Mouse (Mus musculus) cerebellum, adult 11 months (tissue): ENCODE measurements around the gene Cops7b.
"Not testable (repeated sequence)": the region's sequence is repeated elsewhere in the genome, so short reads cannot be mapped to it uniquely, and the experiment has no call there.

Source experiments
- DNase-seq: peaks from one replicate; pipeline ENCODE4 v3.0.0; 2022

The Cops7b gene

GRCm38 (mm10) chr1:86582451-86583096, at the start of gene Cops7b, which contains the start of gene Pde6d:
Gene Cops7b, plus strand, starts transcription at chr1:86582904.
Gene Pde6d, minus strand, starts transcription at chr1:86582629.
- peak; percentile 95 for DNase-seq

- DNase-seq, result no peak
Measured at GRCm38 (mm10) chr1:86533411-86534130, 49.1 kb upstream of the Cops7b start.

- DNase-seq, result no peak
Measured at GRCm38 (mm10) chr1:86538383-86538782, 44.3 kb upstream of the Cops7b start.

- not testable (repeated sequence) for DNase-seq
Measured at GRCm38 (mm10) chr1:86539583-86539982, 43.1 kb upstream of the Cops7b start.

GRCm38 (mm10) chr1:86542584-86542983, 40.1 kb upstream of the Cops7b start:
- no peak for DNase-seq

GRCm38 (mm10) chr1:86546797-86547196, 35.9 kb upstream of the Cops7b start:
- DNase-seq, result no peak

- no peak for DNase-seq
Measured at GRCm38 (mm10) chr1:86551299-86551698, 31.4 kb upstream of the Cops7b start.

GRCm38 (mm10) chr1:86551877-86552276, 30.8 kb upstream of the Cops7b start:
- no peak for DNase-seq

- no peak for DNase-seq
Measured at GRCm38 (mm10) chr1:86555665-86556064, 27.0 kb upstream of the Cops7b start.

- no peak for DNase-seq
Measured at GRCm38 (mm10) chr1:86557872-86558271, 24.8 kb upstream of the Cops7b start.

GRCm38 (mm10) chr1:86559232-86559631, 23.5 kb upstream of the Cops7b start:
- DNase-seq, result no peak

- no peak for DNase-seq
Measured at GRCm38 (mm10) chr1:86562663-86563062, 20.0 kb upstream of the Cops7b start.

- DNase-seq, result no peak
Measured at GRCm38 (mm10) chr1:86568409-86568808, 14.3 kb upstream of the Cops7b start.

GRCm38 (mm10) chr1:86569292-86569860, 13.3 kb upstream of the Cops7b start:
- DNase-seq, result no peak

GRCm38 (mm10) chr1:86571381-86571780, 11.3 kb upstream of the Cops7b start:
- no peak for DNase-seq

GRCm38 (mm10) chr1:86571941-86572340, 10.8 kb upstream of the Cops7b start:
- no peak for DNase-seq

- no peak for DNase-seq
Measured at GRCm38 (mm10) chr1:86580426-86580825, 2.3 kb upstream of the Cops7b start.

- DNase-seq, result peak; percentile 45
Measured at GRCm38 (mm10) chr1:86581692-86582450, 833 bp upstream of the Cops7b start.

GRCm38 (mm10) chr1:86583709-86584108, 1.0 kb downstream of the Cops7b start:
- DNase-seq, result no peak

- DNase-seq, result peak; percentile 72
Measured at GRCm38 (mm10) chr1:86586992-86587391, 4.3 kb downstream of the Cops7b start.

- DNase-seq, result no peak
Measured at GRCm38 (mm10) chr1:86594539-86594938, 11.8 kb downstream of the Cops7b start.

- no peak for DNase-seq
Measured at GRCm38 (mm10) chr1:86595315-86595714, 12.6 kb downstream of the Cops7b start.

- no peak for DNase-seq
Measured at GRCm38 (mm10) chr1:86596512-86596911, 13.8 kb downstream of the Cops7b start.
